Mouse (Mus musculus) Patski (cell line): ENCODE data around the gene Zfy2. TPM values are rescaled to one million over a fixed set of nuclear protein-coding genes. Genes with fewer than 3 reads are reported as not detected.

Experiments used
- ATAC-seq: fragments of 100-300 bp; one replicate; pipeline ENCODE4 v1.8.0; 2021
- CTCF ChIA-PET: fragments of 350-600 bp; sonication (Branson Sonifier 250); formaldehyde crosslinking; loops from one replicate; lab custom pipeline; 2022; ENCODE audit warnings: inconsistent platforms; lab: Charles Lee
- POLR2A ChIA-PET: fragments of 350-600 bp; sonication (Branson Sonifier 250); formaldehyde crosslinking; loops from one replicate; lab custom pipeline; 2022; ENCODE audit warnings: antibody characterized with exemption, inconsistent platforms; lab: Charles Lee
- DNase-seq: peaks from one replicate; pipeline ENCODE4 v3.0.0-alpha.2; 2011; ENCODE audit warnings: low read depth, low spot score
- H3K27me3 ChIP-seq: fragments of 371-371 bp; one replicate; pipeline ENCODE4 v1.5.1; 2021
- CTCF ChIP-seq: fragments of 100-300 bp; IDR thresholded peaks from one replicate; pipeline ENCODE4 v1.5.1; 2021
- in situ Hi-C: fragments of 300-500 bp; cut with MboI; formaldehyde crosslinking; loops from 3 replicates; pipeline ENCODE4 v1.11.1; 2018; ENCODE audit warnings: low pct_unique_long_range_greater_than_20kb, mixed read lengths
- polyA plus RNA-seq: library from polyadenylated mRNA; unstranded; gene quantifications from one replicate; pipeline ENCODE4 v1.2.3, GENCODE M21; 2021

Zfy2 gene
- polyA plus RNA-seq = not detected

- POLR2A ChIA-PET = no interaction called here
- CTCF ChIA-PET = no interaction called here
- DNase-seq = no peak
- in situ Hi-C loops = no loop called here
- TF ChIP-seq CTCF = no peak
- no peaks in the 10 kb centered on the region for H3K27me3 ChIP-seq
- ATAC-seq = no peak
Observed at GRCm38 (mm10) chrY:2170309-2170708, at the start of gene Zfy2. Gene Zfy2 (minus strand): TSS chrY:2170409.
